Mouse (Mus musculus): ENCODE data around the gene Olfr213. TPM values are rescaled to one million over a fixed set of nuclear protein-coding genes. Genes with fewer than 3 reads are reported as not detected.

The Olfr213 gene
- not detected in 2 replicates for polyA plus RNA-seq (2012; rRNA removed)

DNA sequence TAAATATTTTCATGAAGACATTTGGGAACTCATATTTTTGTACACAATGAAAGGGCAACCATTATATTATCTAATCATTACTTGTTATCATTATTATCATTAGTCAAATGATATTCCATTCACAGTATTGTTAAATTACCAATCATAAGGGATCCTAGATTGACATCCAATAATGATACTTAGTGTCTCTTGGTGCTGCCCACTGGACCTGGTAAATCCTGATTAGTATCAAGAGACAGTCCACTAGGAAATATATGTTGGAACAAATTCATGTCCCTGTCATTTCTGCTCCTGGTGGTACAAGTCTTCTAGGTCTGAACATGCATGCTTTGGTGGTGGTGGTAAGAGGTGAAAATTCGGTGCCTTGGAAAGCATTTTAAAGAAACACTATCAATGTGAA is at the start of gene Olfr213:
Gene Olfr213, plus strand, starts transcription at position 301 of the 400 bp plus-strand sequence.

DNA sequence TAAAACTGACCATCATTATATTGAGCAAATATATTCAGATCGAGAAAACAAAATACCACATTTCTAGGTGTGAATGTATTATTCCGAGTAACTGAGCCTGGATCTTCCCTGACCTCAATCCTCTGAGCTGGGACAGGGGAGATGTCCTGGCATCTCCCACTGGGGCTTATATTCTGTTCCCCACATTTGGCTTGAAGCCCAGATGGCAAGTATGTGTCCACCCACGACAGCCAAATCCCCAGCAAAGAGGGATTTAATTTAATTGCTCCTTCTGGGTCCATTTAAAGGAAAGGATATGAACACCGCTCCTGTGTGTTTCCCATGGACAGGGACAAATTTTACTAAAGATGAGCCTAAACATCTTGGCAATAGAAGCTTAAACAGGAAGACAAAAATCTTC is 49.5 kb upstream of the Olfr213 start, which contains the start of gene Olfr211:
Gene Olfr211, plus strand, starts transcription at position 301 of the 400 bp plus-strand sequence.

DNA sequence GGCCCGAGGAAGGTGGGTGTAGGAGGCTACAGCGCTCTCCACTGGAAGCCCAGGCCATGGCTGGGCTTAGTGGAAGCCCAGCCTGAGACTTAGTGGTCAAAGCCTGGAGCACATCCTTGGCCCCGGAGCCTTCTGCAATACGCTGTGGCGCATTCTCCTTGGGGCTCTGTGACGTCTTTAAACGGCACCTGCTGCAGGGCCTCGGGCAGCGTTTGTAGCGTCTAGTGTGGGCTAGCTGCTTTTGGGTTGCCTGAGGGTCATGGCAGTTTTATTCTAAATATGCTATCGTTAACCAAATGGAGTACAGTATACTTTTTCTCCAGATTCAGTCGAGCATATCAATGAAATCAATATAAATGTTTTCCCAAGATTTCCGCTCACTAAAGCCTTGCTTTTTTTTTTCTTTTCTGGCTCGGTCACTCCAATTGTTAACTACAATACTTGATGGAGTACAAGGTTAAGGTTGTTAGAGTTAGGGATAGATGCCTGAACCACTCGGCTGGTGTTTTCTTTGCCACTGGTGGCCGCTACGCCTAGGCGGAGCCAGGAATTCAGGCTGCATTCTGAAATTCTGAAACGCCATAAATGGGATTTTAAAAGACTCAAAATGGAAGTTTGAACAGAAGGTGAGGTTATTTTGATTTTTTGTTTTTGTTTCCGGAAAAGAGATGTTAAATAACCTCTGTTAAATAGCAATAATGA is 31.8 kb upstream of the Olfr213 start, which contains the start of gene Olfr212:
Gene Olfr212, plus strand, starts transcription at position 215 of the 702 bp plus-strand sequence.

DNA sequence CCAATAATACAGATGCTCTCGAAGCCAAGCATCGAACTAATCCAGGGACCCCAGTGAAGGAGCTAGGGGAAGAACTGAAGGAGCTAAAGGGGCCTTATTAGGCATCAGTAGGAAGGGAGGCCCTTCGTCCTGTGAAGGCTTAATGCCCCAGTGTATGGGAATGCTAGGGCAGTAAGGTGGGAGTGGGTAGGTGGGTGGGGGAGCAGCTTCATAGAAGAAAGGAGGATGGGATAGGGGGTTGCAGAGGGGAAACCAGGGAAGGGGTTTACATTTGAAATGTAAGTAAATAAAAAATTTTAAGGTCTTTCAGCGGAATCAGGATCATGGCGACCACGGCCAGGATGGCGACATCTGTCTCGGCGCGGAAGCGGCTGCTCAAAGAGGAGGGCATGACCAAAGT is 12.6 kb downstream of the Olfr213 start, which contains the start of gene Gm5580:
Gene Gm5580, plus strand, starts transcription at position 301 of the 400 bp plus-strand sequence.

DNA sequence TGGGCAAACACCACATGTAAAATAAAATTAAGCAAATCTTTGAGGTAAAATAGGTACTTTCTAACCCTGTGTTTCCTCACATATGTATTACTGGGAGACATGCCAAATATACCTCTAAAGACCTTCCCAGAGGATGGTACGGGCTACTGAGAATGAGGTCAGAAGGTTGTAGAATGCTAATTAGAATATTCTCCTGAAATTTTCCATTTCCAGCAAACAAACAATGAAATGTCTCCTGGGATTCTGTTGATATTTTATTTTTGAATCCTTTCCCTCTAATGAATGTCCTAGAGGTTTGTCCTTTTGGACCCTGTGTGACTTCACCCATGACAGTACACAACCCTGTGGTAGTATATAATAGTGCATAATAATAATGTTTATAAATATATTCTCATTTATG is 15.7 kb downstream of the Olfr213 start, which contains the start of gene Olfr214:
Gene Olfr214, plus strand, starts transcription at position 301 of the 400 bp plus-strand sequence.

DNA sequence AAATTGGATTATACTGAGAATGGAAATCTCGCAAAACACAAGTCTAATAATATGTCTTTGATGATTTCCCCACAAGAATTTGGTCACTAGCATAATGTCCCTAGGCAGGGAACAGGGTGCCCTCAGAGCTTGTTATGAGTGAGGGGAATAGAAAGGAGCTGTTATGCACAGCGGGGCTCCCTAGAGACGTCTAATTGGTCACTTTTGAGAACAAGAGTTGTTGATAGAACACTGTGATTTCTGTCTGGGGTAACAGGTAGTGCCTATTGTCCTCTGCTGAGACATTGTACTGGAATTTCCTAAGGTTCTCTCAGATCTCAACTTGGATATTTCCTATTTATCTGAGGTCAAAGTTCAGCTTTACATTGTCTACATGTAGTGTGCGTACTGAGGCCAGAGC is 45.8 kb downstream of the Olfr213 start, which contains the start of gene Olfr215:
Gene Olfr215, minus strand, starts transcription at position 101 of the 400 bp plus-strand sequence.

Other genes starting within 250 kb of the Olfr213 start
- 16.4 and 20.7 TPM in 2 replicates for gene March8, start 200.4 kb upstream of the Olfr213 start, polyA plus RNA-seq (2012; rRNA removed)
- 2.3 and 2.5 TPM in 2 replicates for gene Alox5, start 77.3 kb upstream of the Olfr213 start, polyA plus RNA-seq (2012; rRNA removed)
- gene Olfr211, start 49.4 kb upstream of the Olfr213 start, polyA plus RNA-seq (2012; rRNA removed), result not detected in 2 replicates
- gene Olfr212, start 31.9 kb upstream of the Olfr213 start, polyA plus RNA-seq (2012; rRNA removed), result not detected in 2 replicates
- not detected in 2 replicates for gene Gm5580, start 12.7 kb downstream of the Olfr213 start, polyA plus RNA-seq (2012; rRNA removed)
- gene Olfr214, start 15.8 kb downstream of the Olfr213 start, polyA plus RNA-seq (2012; rRNA removed), result not detected in 2 replicates
- gene Olfr215, start 45.7 kb downstream of the Olfr213 start, polyA plus RNA-seq (2012; rRNA removed), result not detected in 2 replicates
- gene Zfp422, start 90.5 kb downstream of the Olfr213 start, polyA plus RNA-seq (2012; rRNA removed), result 3.8 and 4.4 TPM in 2 replicates
- gene Depp1, start 112.2 kb downstream of the Olfr213 start, polyA plus RNA-seq (2012; rRNA removed), result 7.7 and 9.2 TPM in 2 replicates
- gene Rassf4, start 135.5 kb downstream of the Olfr213 start, polyA plus RNA-seq (2012; rRNA removed), result 1.5 and 2.3 TPM in 2 replicates
- gene Tmem72, start 178.5 kb downstream of the Olfr213 start, polyA plus RNA-seq (2012; rRNA removed), result under 0.01 and 0.01 TPM in 2 replicates

All from stomach, adult 2 months (tissue).